Mouse (Mus musculus): Measurements from ENCODE around the gene Lzic.

DNA sequence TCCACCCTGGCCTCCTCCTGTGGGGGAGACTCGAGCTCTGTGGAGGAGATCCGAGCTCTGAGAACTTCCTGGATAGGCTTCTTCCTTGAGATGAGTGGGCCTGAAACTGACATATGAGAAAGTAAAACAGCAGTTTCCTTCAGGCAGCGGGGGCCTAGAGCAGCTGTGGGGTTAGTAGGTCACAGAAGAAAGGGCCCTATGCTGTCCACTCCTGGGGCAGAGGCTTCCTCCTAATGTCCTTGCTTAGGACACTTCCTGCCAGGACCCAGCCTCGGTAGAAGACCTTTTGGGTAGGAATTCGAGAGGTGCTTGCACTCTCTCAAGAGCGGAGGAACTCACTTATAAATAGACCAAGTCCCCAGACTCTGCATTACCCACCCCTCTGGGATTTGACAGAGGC lies 44.7 kb downstream of the Lzic start:
- TF ChIP-seq CTCF (IDR thresholded peaks at IDR 0.05; ENCODE audit: low read depth, low read length) = no peak
- TF ChIP-seq TAL1 (conservative IDR thresholded peaks at IDR 0.05; ENCODE audit: low read depth, low read length) = no peak
